Comparison of ENCODE assay signal across 8 mouse cellular contexts in the genomic region with DNA sequence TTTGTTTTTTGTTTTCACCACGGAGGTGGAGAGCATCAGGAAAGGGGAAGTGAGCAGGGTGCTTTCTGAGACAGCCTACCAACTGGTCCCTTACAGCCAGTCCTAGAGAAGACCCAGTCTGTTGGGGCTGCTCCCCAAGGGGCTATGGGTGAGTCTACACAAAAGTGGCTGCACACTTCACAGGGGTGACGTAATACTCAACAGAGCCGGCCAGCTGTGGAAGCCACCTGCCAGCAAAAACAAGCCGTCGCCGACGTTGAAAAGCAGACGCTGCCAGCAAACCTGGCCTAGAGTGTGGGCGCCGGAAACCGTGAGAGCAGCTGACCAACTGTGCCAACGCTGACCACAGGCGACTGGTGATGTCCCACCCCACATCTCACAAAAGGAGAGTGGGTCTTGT. TPM values are rescaled to one million over a fixed set of nuclear protein-coding genes. Genes with fewer than 3 reads are reported as not detected.
A peak's percentile ranks its signal among the peaks of the same experiment; 100 is the strongest.
DNase-seq lines count a peak whose midpoint lies in the region; ATAC-seq and TF ChIP-seq lines count a peak whose summit lies in the region.

No protein-coding gene starts in this region.

- no peak for TF ChIP-seq CTCF in lung, embryonic 14.5 days (IDR thresholded peaks at IDR 0.05; ENCODE audit: low read depth)

- ATAC-seq in midbrain, embryonic 13.5 days = no peak
- no peak for ATAC-seq in midbrain, embryonic 11.5 days (ENCODE audit: low FRiP score)
- ATAC-seq in lung, embryonic 14.5 days (ENCODE audit: insufficient read depth) = no peak

- peaks cover 5% of the 10 kb centered on the region; the same call in 1 of the 2 replicates for H3K27me3 ChIP-seq in midbrain, embryonic 13.5 days
- H3K27me3 ChIP-seq in midbrain, embryonic 11.5 days (ENCODE audit: control insufficient read depth, insufficient read depth, low read length) = 0 out of 2 replicates have a peak, but pooled peaks cover 2% of the 10 kb centered on the region
- H3K27me3 ChIP-seq in lung, embryonic 14.5 days (ENCODE audit: insufficient read depth, low read length) = no peaks in the 10 kb centered on the region

- no peak overlapping the region for H3K4me3 ChIP-seq in midbrain, embryonic 13.5 days (replicated peaks)
- no peak overlapping the region for H3K4me3 ChIP-seq in midbrain, embryonic 11.5 days (ENCODE audit: low read depth, low read length)
- H3K4me3 ChIP-seq in lung, embryonic 14.5 days (ENCODE audit: low read depth, low read length) = no peak overlapping the region

- WGBS in midbrain, embryonic 13.5 days = 56% methylated on average over 13 of the region's 13 CpGs
- WGBS in midbrain, embryonic 11.5 days = 65% methylated on average over 13 of the region's 13 CpGs
- WGBS in lung, embryonic 14.5 days = 31% methylated on average over 13 of the region's 13 CpGs

- H3K27ac ChIP-seq in midbrain, embryonic 13.5 days = 0 out of 2 replicates have a peak overlapping the region, but pooled peaks have one; percentile 53
- no peak overlapping the region for H3K27ac ChIP-seq in midbrain, embryonic 11.5 days (ENCODE audit: low read depth, low read length)
- H3K27ac ChIP-seq in lung, embryonic 14.5 days (ENCODE audit: low read depth) = peak overlapping the region; percentile 40; the same call in 1 of the 2 replicates

- H3K4me2 ChIP-seq in midbrain, embryonic 13.5 days (replicated peaks) = no peak overlapping the region
- no peak overlapping the region for H3K4me2 ChIP-seq in midbrain, embryonic 11.5 days
- peak overlapping the region; percentile 37; the same call in 1 of the 2 replicates for H3K4me2 ChIP-seq in lung, embryonic 14.5 days

- H3K4me1 ChIP-seq in midbrain, embryonic 13.5 days (replicated peaks) = peaks cover 42% of the 10 kb centered on the region
- H3K4me1 ChIP-seq in midbrain, embryonic 11.5 days (ENCODE audit: control insufficient read depth, insufficient read depth, low read length) = peaks cover 9% of the 10 kb centered on the region
- H3K4me1 ChIP-seq in lung, embryonic 14.5 days (ENCODE audit: insufficient read depth) = peaks cover 15% of the 10 kb centered on the region

- no peak overlapping the region for H3K9ac ChIP-seq in midbrain, embryonic 13.5 days (replicated peaks)
- no peak overlapping the region for H3K9ac ChIP-seq in midbrain, embryonic 11.5 days (ENCODE audit: low read length)
- no peak overlapping the region for H3K9ac ChIP-seq in lung, embryonic 14.5 days

- no peaks in the 10 kb centered on the region for H3K9me3 ChIP-seq in midbrain, embryonic 13.5 days
- no peaks in the 10 kb centered on the region for H3K9me3 ChIP-seq in midbrain, embryonic 11.5 days (ENCODE audit: control insufficient read depth, low read length)
- H3K9me3 ChIP-seq in lung, embryonic 14.5 days (ENCODE audit: low read depth, low read length) = no peaks in the 10 kb centered on the region

- no peaks in the 10 kb centered on the region for H3K36me3 ChIP-seq in midbrain, embryonic 13.5 days
- no peaks in the 10 kb centered on the region for H3K36me3 ChIP-seq in midbrain, embryonic 11.5 days (ENCODE audit: control insufficient read depth, insufficient read depth, low read length)
- H3K36me3 ChIP-seq in lung, embryonic 14.5 days (ENCODE audit: insufficient read depth) = no peaks in the 10 kb centered on the region

- peak; percentile 51 to 72 for DNase-seq in adrenal gland, adult (ENCODE audit: inconsistent age in 2 of 2, low spot score in 1 of 2)
- DNase-seq in adrenal gland, postnatal 25 days = no peak
- DNase-seq in midbrain, embryonic 11.5 days (ENCODE audit: low spot score, missing footprints) = no peak
- peak; percentile 77 for DNase-seq in heart, postnatal 4 days
- peak; percentile 65 for DNase-seq in lung, embryonic 14.5 days
- DNase-seq in spleen, adult 18-20 months = peak; percentile 72 to 86
- no peak for DNase-seq in embryo, embryonic 11 days

RNA-seq across cellular contexts. Expression of a gene that starts 3.3 kb away (rescaled TPM):
- 26.4 and 29.6 TPM in 2 replicates for total RNA-seq in adrenal gland, postnatal 25 days (2021)
- polyA plus RNA-seq in midbrain, embryonic 13.5 days (2015; fragmentation: Nextera tagmentation; extraction: Ambion mirVana) = 20.6 and 22.3 TPM in 2 replicates
- 17.3 and 19.9 TPM in 2 replicates for polyA plus RNA-seq in midbrain, embryonic 11.5 days (2014; fragmentation: Nextera tagmentation; extraction: Ambion mirVana)
- total RNA-seq in heart, postnatal 4 days (2021) = 10 to 100 TPM; 39.1 to 40.2 TPM
- polyA plus RNA-seq in lung, embryonic 14.5 days (2014; fragmentation: Nextera tagmentation; extraction: Ambion mirVana) = 33.8 and 34.2 TPM in 2 replicates

RNA-seq across cellular contexts. Expression of a gene that starts 31.6 kb away (rescaled TPM):
- 24.7 and 33.8 TPM in 2 replicates for total RNA-seq in adrenal gland, postnatal 25 days (2021)
- 13.4 and 13.6 TPM in 2 replicates for polyA plus RNA-seq in midbrain, embryonic 13.5 days (2015; fragmentation: Nextera tagmentation; extraction: Ambion mirVana)
- polyA plus RNA-seq in midbrain, embryonic 11.5 days (2014; fragmentation: Nextera tagmentation; extraction: Ambion mirVana) = 6.7 and 8.1 TPM in 2 replicates
- total RNA-seq in heart, postnatal 4 days (2021) = 10 to 100 TPM; 16.5 to 20.6 TPM
- polyA plus RNA-seq in lung, embryonic 14.5 days (2014; fragmentation: Nextera tagmentation; extraction: Ambion mirVana) = 8.4 and 10.6 TPM in 2 replicates

Comparison
In these comparisons a context has a peak if more than half of its experiments do, and no peak if none do; other contexts are left out.
1. DNase-seq: peak in adrenal gland, adult (2 of 2), heart, postnatal 4 days (single experiment), lung, embryonic 14.5 days (single experiment) and spleen, adult 18-20 months (2 of 2); none in adrenal gland, postnatal 25 days (single experiment), midbrain, embryonic 11.5 days (single experiment) and embryo, embryonic 11 days (single experiment).